ENCODE assay signal across 10 mouse cellular contexts in the genomic region with DNA sequence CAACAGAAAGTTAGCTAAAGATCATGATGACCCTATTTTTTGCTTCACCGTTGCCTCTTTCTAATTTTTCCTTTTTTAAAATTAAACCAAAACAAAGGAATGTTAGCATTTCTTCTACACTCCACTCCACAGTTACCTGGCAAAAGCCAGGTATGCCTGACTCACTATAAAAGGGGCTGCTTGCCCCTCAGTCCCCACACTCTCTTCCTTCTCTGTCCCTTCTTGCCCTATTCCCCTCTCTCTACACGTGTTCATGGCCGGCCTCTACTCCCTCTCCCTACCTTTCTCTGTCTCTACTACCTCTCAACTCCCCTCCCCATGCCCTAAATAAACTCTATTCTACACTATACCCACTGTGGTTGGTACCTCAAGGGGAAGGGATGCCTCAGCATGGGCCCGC. TPM values are rescaled to one million over a fixed set of nuclear protein-coding genes. Genes with fewer than 3 reads are reported as not detected.
DNase-seq lines count a peak whose midpoint lies in the region; ATAC-seq and TF ChIP-seq lines count a peak whose summit lies in the region.
"Had no signal": no experiment of that assay in that cellular context is flagged by ENCODE, and none has a peak within 500 bp of the region (broad histone marks: within the 10 kb centered on the region; RNA-seq: fewer than 3 reads in every experiment).

No protein-coding gene starts in this region.

- DNase-seq in kidney, adult 9 months: no peak
- DNase-seq in G1E (ENCODE audit: low spot score): no peak
- no peak for DNase-seq in embryonic facial prominence, embryonic 14.5 days (ENCODE audit: low spot score)
- no peak for DNase-seq in liver, embryonic 14.5 days (ENCODE audit: low read depth in 3 of 3, low spot score in 3 of 3)
- no peak for DNase-seq in thymus, adult 18-20 months
- DNase-seq in spleen, postnatal 10 days (ENCODE audit: low spot score in 2 of 2): no peak

- peak overlapping the region; percentile 88 for H3K4me2 ChIP-seq in kidney, embryonic 15.5 days
- peak overlapping the region; percentile 70 for H3K4me2 ChIP-seq in embryonic facial prominence, embryonic 14.5 days (ENCODE audit: low read depth, low read length)
- peak overlapping the region; percentile 79 for H3K4me2 ChIP-seq in liver, embryonic 14.5 days (ENCODE audit: low read depth)

- peaks cover 26% of the 10 kb centered on the region for H3K4me1 ChIP-seq in kidney, embryonic 15.5 days
- H3K4me1 ChIP-seq in G1E (ENCODE audit: insufficient read depth, low read depth, low read length): peaks cover 31% of the 10 kb centered on the region
- H3K4me1 ChIP-seq in embryonic facial prominence, embryonic 14.5 days (ENCODE audit: control insufficient read depth, insufficient read depth, low read length): peaks cover 15% of the 10 kb centered on the region
- H3K4me1 ChIP-seq in liver, embryonic 14.5 days (replicated peaks; ENCODE audit: control insufficient read depth in 2 of 2, insufficient read depth in 2 of 2, low read length in 1 of 2): peaks cover 14 to 18% of the 10 kb centered on the region in 2 experiments

- H3K9ac ChIP-seq in kidney, embryonic 15.5 days: peak overlapping the region; percentile 37; the same call in 1 of the 2 replicates
- no peak overlapping the region for H3K9ac ChIP-seq in embryonic facial prominence, embryonic 14.5 days (ENCODE audit: low read depth, low read length)
- peak overlapping the region; percentile 74 for H3K9ac ChIP-seq in liver, embryonic 14.5 days (replicated peaks)

- peak overlapping the region; percentile 73 for H3K4me3 ChIP-seq in kidney, embryonic 15.5 days (replicated peaks)
- H3K4me3 ChIP-seq in G1E (ENCODE audit: low read depth, low read length): peak overlapping the region; percentile 74
- no peak overlapping the region for H3K4me3 ChIP-seq in embryonic facial prominence, embryonic 14.5 days (ENCODE audit: low read depth, low read length)
- peak overlapping the region; percentile 74 to 82; a peak in 3 of 4 replicates for H3K4me3 ChIP-seq in liver, embryonic 14.5 days (ENCODE audit: insufficient read depth in 1 of 2, low read depth in 2 of 2, low read length in 2 of 2)

- no peak for TF ChIP-seq EP300 in liver, embryonic 14.5 days (IDR thresholded peaks at IDR 0.05; ENCODE audit: low read depth)

- ATAC-seq in kidney, embryonic 15.5 days (replicated peaks; ENCODE audit: low FRiP score): no peak
- no peak for ATAC-seq in G1E (ENCODE audit: extremely low read depth, insufficient number of reproducible peaks, low FRiP score, poor library complexity, severe bottlenecking)
- no peak for ATAC-seq in embryonic facial prominence, embryonic 14.5 days (ENCODE audit: low read depth)
- no peak for ATAC-seq in liver, embryonic 14.5 days (ENCODE audit: insufficient read depth)

- H3K27me3 ChIP-seq in kidney, embryonic 15.5 days: no peaks in the 10 kb centered on the region
- H3K27me3 ChIP-seq in G1E (ENCODE audit: insufficient read depth, low read length): no peaks in the 10 kb centered on the region
- H3K27me3 ChIP-seq in embryonic facial prominence, embryonic 14.5 days (replicated peaks; ENCODE audit: control insufficient read depth, insufficient read depth, low read length): no peaks in the 10 kb centered on the region
- H3K27me3 ChIP-seq in liver, embryonic 14.5 days (ENCODE audit: control insufficient read depth, insufficient read depth, low read length): no peaks in the 10 kb centered on the region

- peaks cover 2% of the 10 kb centered on the region for H3K36me3 ChIP-seq in kidney, embryonic 15.5 days
- peaks cover 12% of the 10 kb centered on the region for H3K36me3 ChIP-seq in G1E (replicated peaks)
- H3K36me3 ChIP-seq in embryonic facial prominence, embryonic 14.5 days (ENCODE audit: control insufficient read depth, insufficient read depth, low read length): peaks cover 3% of the 10 kb centered on the region; the same call in 1 of the 2 replicates
- H3K36me3 ChIP-seq in liver, embryonic 14.5 days (replicated peaks; ENCODE audit: control insufficient read depth, insufficient read depth, low read depth): no peaks in the 10 kb centered on the region; the same call in 1 of the 2 replicates

- no peaks in the 10 kb centered on the region for H3K9me3 ChIP-seq in kidney, embryonic 15.5 days (replicated peaks)
- no peaks in the 10 kb centered on the region for H3K9me3 ChIP-seq in G1E (replicated peaks)
- no peaks in the 10 kb centered on the region for H3K9me3 ChIP-seq in embryonic facial prominence, embryonic 14.5 days (ENCODE audit: control insufficient read depth, low read length)
- no peaks in the 10 kb centered on the region for H3K9me3 ChIP-seq in liver, embryonic 14.5 days (ENCODE audit: control insufficient read depth, low read length)

- no peak overlapping the region for H3K27ac ChIP-seq in kidney, embryonic 15.5 days
- H3K27ac ChIP-seq in embryonic facial prominence, embryonic 14.5 days (replicated peaks; ENCODE audit: low read depth, low read length): no peak overlapping the region
- H3K27ac ChIP-seq in liver, embryonic 14.5 days: no peak overlapping the region

- 73% methylated on average over 4 of the region's 4 CpGs for WGBS in kidney, embryonic 15.5 days
- WGBS in embryonic facial prominence, embryonic 14.5 days: 63% methylated on average over 4 of the region's 4 CpGs
- WGBS in liver, embryonic 14.5 days (ENCODE audit: insufficient replicate concordance): 63% methylated on average over 4 of the region's 4 CpGs

- TF ChIP-seq CTCF in G1E (IDR thresholded peaks at IDR 0.05; ENCODE audit: low read depth, low read length): no peak
- TF ChIP-seq CTCF in liver, embryonic 14.5 days (IDR thresholded peaks at IDR 0.05; ENCODE audit: low read depth): no peak

RNA-seq across cellular contexts. Expression of gene Vrk3, which starts 1.1 kb away (rescaled TPM):
- polyA plus RNA-seq in kidney, embryonic 15.5 days (2015; fragmentation: Nextera tagmentation; extraction: Ambion mirVana): 42.7 and 47.8 TPM in 2 replicates
- 44.9 and 48.7 TPM in 2 replicates for total RNA-seq in G1E (2014; fragmentation: Nextera tagmentation)
- total RNA-seq in G1E (2017): 48.8 and 49.0 TPM in 2 replicates
- polyA plus RNA-seq in G1E (2012): 72.0 and 82.5 TPM in 2 replicates
- polyA plus RNA-seq in embryonic facial prominence, embryonic 14.5 days (2014; fragmentation: Nextera tagmentation; extraction: Ambion mirVana): 24.8 and 29.3 TPM in 2 replicates
- polyA plus RNA-seq in liver, embryonic 14.5 days (2012; rRNA removed): 22.2 and 23.7 TPM in 2 replicates
- polyA plus RNA-seq in liver, embryonic 14.5 days (2014; fragmentation: Nextera tagmentation; extraction: Ambion mirVana): 20.4 and 22.2 TPM in 2 replicates

RNA-seq across cellular contexts. Expression of gene Zfp473, which starts 3.7 kb away (rescaled TPM):
- polyA plus RNA-seq in kidney, embryonic 15.5 days (2015; fragmentation: Nextera tagmentation; extraction: Ambion mirVana): 2.1 and 2.7 TPM in 2 replicates
- total RNA-seq in G1E (2014; fragmentation: Nextera tagmentation) (3.9 and 4.1 TPM in 2 replicates), G1E (2017) (4.0 and 4.5 TPM in 2 replicates)
- 0.14 and 0.33 TPM in 2 replicates for polyA plus RNA-seq in G1E (2012)
- polyA plus RNA-seq in embryonic facial prominence, embryonic 14.5 days (2014; fragmentation: Nextera tagmentation; extraction: Ambion mirVana): 1.1 and 1.7 TPM in 2 replicates
- polyA plus RNA-seq in liver, embryonic 14.5 days (2012; rRNA removed): 0.79 and 0.96 TPM in 2 replicates
- polyA plus RNA-seq in liver, embryonic 14.5 days (2014; fragmentation: Nextera tagmentation; extraction: Ambion mirVana): 0.81 and 1.1 TPM in 2 replicates

RNA-seq across cellular contexts. Expression of gene Izumo2, which starts 38.6 kb away (rescaled TPM):
- not detected in 2 replicates for polyA plus RNA-seq in kidney, embryonic 15.5 days (2015; fragmentation: Nextera tagmentation; extraction: Ambion mirVana)
- total RNA-seq in G1E (2014; fragmentation: Nextera tagmentation) (not detected in 2 replicates), G1E (2017) (not detected in 2 replicates)
- polyA plus RNA-seq in G1E (2012): not detected in 2 replicates
- polyA plus RNA-seq in embryonic facial prominence, embryonic 14.5 days (2014; fragmentation: Nextera tagmentation; extraction: Ambion mirVana): not detected in 2 replicates
- not detected in 2 replicates for polyA plus RNA-seq in liver, embryonic 14.5 days (2012; rRNA removed)
- polyA plus RNA-seq in liver, embryonic 14.5 days (2014; fragmentation: Nextera tagmentation; extraction: Ambion mirVana): not detected in 2 replicates
- total RNA-seq: layer of hippocampus, postnatal 14 days had no signal
- polyA plus RNA-seq: embryonic facial prominence, embryonic 11.5 days; heart, postnatal 0 days had no signal
